Mouse (Mus musculus) embryo, embryonic 10 days (tissue): ENCODE data around the gene Alox12e.
A peak's percentile ranks its signal among the peaks of the same experiment; 100 is the strongest.
"Not testable (repeated sequence)": the region's sequence is repeated elsewhere in the genome, so short reads cannot be mapped to it uniquely, and the experiment has no call there.

Source experiments
- DNase-seq: peaks from one replicate; pipeline ENCODE4 v3.0.0-alpha.2; 2015; ENCODE audit warnings: low spot score

Alox12e gene

GRCm38 (mm10) chr11:70322528-70322927 lies at the start of gene Alox12e:
Gene Alox12e (minus strand): TSS chr11:70322628.
- no peak for DNase-seq

- DNase-seq, result not testable (repeated sequence)
These were observed 46.2 kb upstream of the Alox12e start for GRCm38 (mm10) chr11:70368626-70369025.

GRCm38 (mm10) chr11:70367701-70368100 lies 45.3 kb upstream of the Alox12e start:
- DNase-seq, result not testable (repeated sequence)

GRCm38 (mm10) chr11:70351868-70352267 lies 29.4 kb upstream of the Alox12e start, which contains the start of gene Alox15:
Gene Alox15 (minus strand): TSS chr11:70352031.
- no peak for DNase-seq

GRCm38 (mm10) chr11:70348630-70349029 lies 26.2 kb upstream of the Alox12e start:
- DNase-seq, result no peak

GRCm38 (mm10) chr11:70347861-70348260 lies 25.4 kb upstream of the Alox12e start:
- no peak for DNase-seq

GRCm38 (mm10) chr11:70345546-70345945 lies 23.1 kb upstream of the Alox12e start:
- DNase-seq, result no peak

GRCm38 (mm10) chr11:70345061-70345460 lies 22.6 kb upstream of the Alox12e start:
- no peak for DNase-seq

GRCm38 (mm10) chr11:70339481-70339880 lies 17.1 kb upstream of the Alox12e start:
- no peak for DNase-seq

- DNase-seq, result peak; percentile 60
These were observed 12.0 kb upstream of the Alox12e start for GRCm38 (mm10) chr11:70334477-70334876.

- no peak for DNase-seq
These were observed 2.3 kb upstream of the Alox12e start for GRCm38 (mm10) chr11:70324726-70325125.

GRCm38 (mm10) chr11:70321664-70322063 lies 764 bp downstream of the Alox12e start:
- peak; percentile 80 for DNase-seq

GRCm38 (mm10) chr11:70319614-70320013 lies 2.8 kb downstream of the Alox12e start:
- DNase-seq, result no peak

- peak; percentile 49 for DNase-seq
These were observed 8.6 kb downstream of the Alox12e start for GRCm38 (mm10) chr11:70313833-70314232.

- peak; percentile 49 for DNase-seq
These were observed 13.1 kb downstream of the Alox12e start for GRCm38 (mm10) chr11:70309341-70309740.

- no peak for DNase-seq
These were observed 14.1 kb downstream of the Alox12e start for GRCm38 (mm10) chr11:70308296-70308695.

- no peak for DNase-seq
These were observed 16.3 kb downstream of the Alox12e start for GRCm38 (mm10) chr11:70306159-70306558.

- DNase-seq, result no peak
These were observed 20.1 kb downstream of the Alox12e start for GRCm38 (mm10) chr11:70302293-70302692.

- no peak for DNase-seq
These were observed 24.5 kb downstream of the Alox12e start for GRCm38 (mm10) chr11:70297836-70298454.

GRCm38 (mm10) chr11:70297405-70297804 lies 25.0 kb downstream of the Alox12e start:
- DNase-seq, result no peak

GRCm38 (mm10) chr11:70293881-70294280 lies 28.5 kb downstream of the Alox12e start:
- no peak for DNase-seq

- DNase-seq, result no peak
These were observed 31.2 kb downstream of the Alox12e start for GRCm38 (mm10) chr11:70291235-70291634.

GRCm38 (mm10) chr11:70289236-70289635 lies 33.2 kb downstream of the Alox12e start:
- no peak for DNase-seq

GRCm38 (mm10) chr11:70288102-70288501 lies 34.3 kb downstream of the Alox12e start:
- DNase-seq, result no peak
